Mouse (Mus musculus) hindbrain, embryonic 15.5 days (tissue): ENCODE results near the gene St7. TPM values are rescaled to one million over a fixed set of nuclear protein-coding genes. Genes with fewer than 3 reads are reported as not detected.
"Not testable (repeated sequence)": the region's sequence is repeated elsewhere in the genome, so short reads cannot be mapped to it uniquely, and the experiment has no call there.

Experiments used
- ATAC-seq: fragments of 200-750 bp; cut with Nextera tagmentation; 2 replicates; pipeline ENCODE4 v1.8.0; 2017; ENCODE audit warnings: low read depth, moderate number of reproducible peaks, moderate TSS enrichment; ENCODE audit not compliant: low FRiP score
- H3K27ac ChIP-seq: fragments of 300-500 bp; sonication (generic); replicated peaks from 2 replicates; pipeline ENCODE4 v1.5.1; 2015; ENCODE audit warnings: mild to moderate bottlenecking, inconsistent platforms
- H3K27me3 ChIP-seq: fragments of 300-500 bp; sonication (generic); 2 replicates; pipeline ENCODE4 v1.6.1; 2015; ENCODE audit warnings: control low read depth, inconsistent platforms
- H3K36me3 ChIP-seq: fragments of 300-500 bp; sonication (generic); 2 replicates; pipeline ENCODE4 v1.6.1; 2015; ENCODE audit warnings: control low read depth, inconsistent platforms
- H3K4me1 ChIP-seq: fragments of 300-500 bp; sonication (generic); replicated peaks from 2 replicates; pipeline ENCODE4 v1.6.1; 2015; ENCODE audit warnings: control low read depth, inconsistent platforms
- H3K4me2 ChIP-seq: fragments of 300-500 bp; sonication (generic); 2 replicates; pipeline ENCODE4 v1.6.1; 2015; ENCODE audit warnings: moderate library complexity, mild to moderate bottlenecking, inconsistent platforms
- H3K4me3 ChIP-seq: fragments of 300-500 bp; sonication (generic); 2 replicates; pipeline ENCODE4 v1.5.1; 2015; ENCODE audit warnings: mild to moderate bottlenecking, inconsistent platforms
- H3K9ac ChIP-seq: fragments of 300-500 bp; sonication (generic); 2 replicates; pipeline ENCODE4 v1.6.1; 2015; ENCODE audit warnings: inconsistent platforms
- H3K9me3 ChIP-seq: fragments of 300-500 bp; sonication (generic); 2 replicates; pipeline ENCODE4 v1.6.1; 2016; ENCODE audit warnings: control low read depth, inconsistent platforms
- WGBS: fragments of 180-500 bp; shearing (Covaris S2); methylation state at CpG from one replicate; pipeline ENCODE4 v1.1.7; 2015; 5-methylcytosine and 5-hydroxymethylcytosine counted together
- polyA plus RNA-seq: library from polyadenylated mRNA; unstranded; fragments of >200 nt; fragmentation: Nextera tagmentation; extraction: Ambion mirVana; gene quantifications from 2 replicates; pipeline ENCODE4 v1.2.1, GENCODE M21; 2015

Gene St7
- polyA plus RNA-seq, 1 experiment from 2014 or later, result 54.8 TPM

DNA sequence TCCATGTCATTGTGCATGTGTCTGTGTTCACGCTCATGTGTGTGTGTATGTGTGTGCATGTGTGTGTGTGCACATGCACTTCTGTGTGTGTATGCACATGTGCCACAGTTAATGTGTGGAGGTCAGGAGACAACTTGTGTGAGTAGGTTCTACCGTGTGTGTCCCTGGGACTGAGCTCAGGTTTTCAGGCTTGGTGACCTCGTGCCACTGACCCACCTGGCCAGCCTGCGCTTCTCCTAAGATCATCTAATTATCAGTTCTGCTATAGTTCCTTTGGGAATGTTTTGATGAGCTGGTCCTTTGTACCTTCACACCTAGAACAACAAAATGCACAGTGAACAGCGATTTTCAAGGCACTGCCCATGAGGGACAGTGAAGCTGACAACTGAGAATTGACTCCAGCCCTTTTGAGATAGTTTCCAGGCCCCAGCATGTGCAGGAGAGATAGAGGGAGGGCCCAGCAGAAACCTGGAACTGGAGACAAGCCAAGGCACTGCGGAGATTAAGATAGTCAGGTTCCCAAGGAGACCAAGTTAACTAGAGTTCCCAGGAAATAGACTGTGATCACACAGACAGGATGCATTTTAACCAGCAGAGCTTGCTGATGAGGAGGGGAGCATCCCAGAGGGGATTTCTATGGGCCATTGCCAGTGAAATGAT, 12.3 kb upstream of the St7 start:
- ATAC-seq, result no peak
- Histone ChIP-seq H3K4me1 (no peaks in the 10 kb centered on the region), H3K4me3 (no peak overlapping the region), H3K9me3 (no peaks in the 10 kb centered on the region), H3K4me2 (no peak overlapping the region), H3K36me3 (no peaks in the 10 kb centered on the region), H3K27me3 (no peaks in the 10 kb centered on the region), H3K27ac (no peak overlapping the region), H3K9ac (no peak overlapping the region)
- WGBS, result 85% methylated on average over 6 of the region's 6 CpGs

DNA sequence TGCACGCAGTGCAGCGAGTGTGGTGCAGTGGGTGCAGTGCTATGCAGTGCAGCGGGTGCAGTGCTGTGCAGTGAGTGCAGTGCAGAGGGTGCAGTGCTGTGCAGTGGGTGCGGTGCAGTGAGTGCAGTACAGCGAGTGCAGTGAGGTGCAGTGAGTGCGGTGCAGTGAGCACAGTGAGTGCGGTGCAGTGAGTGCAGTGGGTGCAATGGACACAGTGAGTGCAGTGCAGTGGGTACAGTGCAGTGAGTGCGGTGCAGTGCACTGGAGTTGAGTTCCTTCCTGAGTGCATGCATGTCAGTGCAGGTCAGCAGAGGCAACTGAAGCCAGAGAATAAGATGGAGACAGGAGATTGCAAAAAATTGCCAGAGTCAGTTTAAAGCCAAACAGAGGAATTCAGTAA, 10.9 kb upstream of the St7 start:
- 96% methylated on average over 8 of the region's 8 CpGs for WGBS
- Histone ChIP-seq H3K27me3 (no peaks in the 10 kb centered on the region), H3K4me1 (no peaks in the 10 kb centered on the region), H3K36me3 (no peaks in the 10 kb centered on the region), H3K4me2 (no peak overlapping the region), H3K4me3 (no peak overlapping the region), H3K9ac (no peak overlapping the region), H3K9me3 (no peaks in the 10 kb centered on the region), H3K27ac (no peak overlapping the region)
- ATAC-seq, result no peak

DNA sequence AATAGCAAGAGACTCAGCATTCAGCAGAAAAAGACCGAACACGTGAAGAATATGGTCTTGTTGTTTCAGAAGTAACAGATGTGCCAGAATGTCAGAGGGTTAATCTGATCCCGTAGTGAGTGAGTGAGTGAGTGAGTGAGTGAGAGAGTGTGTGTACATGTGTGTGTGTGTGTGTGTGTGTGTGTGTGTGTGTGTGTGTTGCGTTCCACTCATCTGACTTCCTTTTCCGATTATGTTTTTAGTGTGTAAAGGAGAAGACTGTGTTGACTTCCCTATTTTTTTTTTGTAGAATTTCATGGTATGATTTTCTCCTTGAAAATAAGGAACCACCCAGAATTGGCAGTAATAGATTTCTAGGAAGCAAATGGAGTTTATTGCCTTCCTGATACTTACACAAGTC, 4.1 kb upstream of the St7 start:
- no peaks in the 10 kb centered on the region for H3K27me3 ChIP-seq
- no peak overlapping the region for H3K9ac ChIP-seq
- H3K4me2 ChIP-seq, result no peak overlapping the region
- WGBS, result 81% methylated on average over 5 of the region's 5 CpGs
- peaks cover 3% of the 10 kb centered on the region; the same call in 1 of the 2 replicates for H3K4me1 ChIP-seq
- no peaks in the 10 kb centered on the region for H3K36me3 ChIP-seq
- H3K4me3 ChIP-seq, result no peak overlapping the region
- no peaks in the 10 kb centered on the region for H3K9me3 ChIP-seq
- no peak for ATAC-seq
- no peak overlapping the region for H3K27ac ChIP-seq

DNA sequence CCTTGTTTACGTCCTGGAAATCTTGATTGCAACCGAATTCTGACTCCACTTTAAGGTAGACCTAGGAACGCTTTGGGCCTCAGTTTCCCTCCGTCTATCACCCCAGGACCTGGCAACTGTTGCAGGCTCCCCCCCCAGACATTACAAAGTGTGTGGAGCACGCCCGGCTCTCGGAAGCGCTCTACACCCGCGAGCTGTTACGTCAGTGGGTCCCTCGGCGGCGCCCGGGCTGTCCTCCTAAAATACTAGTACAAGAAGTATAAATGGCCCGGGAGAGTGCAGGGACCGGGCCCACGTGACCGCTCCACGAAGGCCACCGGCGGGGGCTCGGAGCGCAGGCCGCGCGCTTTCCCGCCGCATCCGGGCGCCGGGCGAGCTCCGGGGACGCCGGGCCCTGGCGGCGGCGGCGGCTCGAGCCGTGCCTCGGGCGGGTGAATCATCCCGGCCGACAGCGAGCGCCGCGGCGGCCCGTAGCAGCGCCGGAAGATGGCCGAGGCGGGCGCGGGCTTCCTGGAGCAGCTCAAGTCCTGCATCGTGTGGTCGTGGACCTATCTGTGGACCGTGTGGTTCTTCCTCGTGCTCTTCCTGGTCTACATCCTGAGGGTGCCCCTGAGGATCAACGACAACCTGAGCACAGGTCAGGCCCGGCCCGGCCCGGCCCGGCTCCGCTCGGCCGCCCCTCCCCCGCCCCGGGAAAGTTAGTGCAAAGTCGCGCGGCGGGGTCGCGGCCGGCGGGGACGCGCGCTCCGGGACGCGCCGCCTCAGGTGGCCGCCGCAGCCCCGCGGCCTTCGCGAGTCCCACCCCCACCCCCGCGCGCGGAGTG, 1.2 kb downstream of the St7 start:
- Histone ChIP-seq H3K4me1 (peaks cover 8% of the 10 kb centered on the region; the same call in 1 of the 2 replicates), H3K27me3 (no peaks in the 10 kb centered on the region), H3K9ac (peak overlapping the region; percentile 52), H3K4me2 (peak overlapping the region; percentile 88), H3K27ac (peak overlapping the region; percentile 64), H3K4me3 (peak overlapping the region; percentile 73), H3K9me3 (no peaks in the 10 kb centered on the region), H3K36me3 (no peaks in the 10 kb centered on the region)
- ATAC-seq, result peak; percentile 90
- 1% methylated on average over 77 of the region's 97 CpGs for WGBS

DNA sequence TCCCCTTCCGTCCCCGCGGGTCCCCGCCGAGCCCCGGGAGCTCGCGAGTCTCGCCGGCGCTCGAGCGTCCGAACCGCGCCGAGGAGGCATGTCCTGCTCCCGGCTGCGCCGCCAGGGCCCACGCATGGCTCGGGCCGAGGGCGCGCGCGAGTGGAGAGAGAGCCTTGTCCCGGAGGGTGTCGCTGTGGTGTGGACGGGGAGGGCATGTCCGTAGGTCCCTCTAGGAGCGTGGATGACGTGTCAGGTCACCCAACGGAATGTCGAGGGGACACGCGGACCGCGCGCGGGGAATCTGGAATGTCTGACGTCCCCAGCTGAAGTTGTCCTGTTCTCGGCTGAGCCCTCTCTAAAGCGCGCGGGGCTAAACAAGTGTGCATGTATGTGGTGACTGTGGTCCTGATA, 1.8 kb downstream of the St7 start:
- Histone ChIP-seq H3K4me2 (peak overlapping the region; percentile 88), H3K4me1 (peaks cover 8% of the 10 kb centered on the region; the same call in 1 of the 2 replicates), H3K27me3 (no peaks in the 10 kb centered on the region), H3K27ac (peak overlapping the region; percentile 64), H3K36me3 (no peaks in the 10 kb centered on the region), H3K4me3 (peak overlapping the region; percentile 73), H3K9ac (peak overlapping the region; percentile 52), H3K9me3 (no peaks in the 10 kb centered on the region)
- peak; percentile 88 for ATAC-seq
- 1% methylated on average over 46 of the region's 46 CpGs for whole genome bisulfite sequencing

DNA sequence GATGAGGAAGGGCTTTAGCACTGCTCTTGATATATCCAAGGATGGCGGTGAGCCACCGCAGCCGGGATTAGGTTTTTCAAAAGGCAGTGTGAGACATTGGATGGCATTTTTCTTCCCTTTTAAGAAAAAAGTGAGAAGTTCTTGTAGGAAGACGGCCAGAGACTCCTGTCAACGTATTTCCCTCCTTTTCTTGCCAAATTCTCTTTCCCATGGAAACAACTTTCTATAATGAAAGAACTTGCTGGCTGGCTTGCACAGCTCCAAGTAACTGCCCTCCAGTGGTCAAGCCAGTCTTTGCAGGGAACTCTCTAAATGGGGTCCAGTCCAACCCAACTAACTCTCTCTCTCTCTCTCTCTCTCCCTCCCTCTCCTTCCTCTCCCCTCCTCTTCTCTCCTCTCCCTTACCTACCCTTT, 3.6 kb downstream of the St7 start:
- H3K27ac ChIP-seq, result no peak overlapping the region
- 42% methylated on average over 5 of the region's 5 CpGs for WGBS
- H3K9ac ChIP-seq, result no peak overlapping the region
- no peaks in the 10 kb centered on the region for H3K9me3 ChIP-seq
- H3K4me2 ChIP-seq, result peak overlapping the region; percentile 29
- no peaks in the 10 kb centered on the region for H3K36me3 ChIP-seq
- peaks cover 8% of the 10 kb centered on the region; the same call in 1 of the 2 replicates for H3K4me1 ChIP-seq
- ATAC-seq, result no peak
- H3K27me3 ChIP-seq, result no peaks in the 10 kb centered on the region
- no peak overlapping the region for H3K4me3 ChIP-seq

DNA sequence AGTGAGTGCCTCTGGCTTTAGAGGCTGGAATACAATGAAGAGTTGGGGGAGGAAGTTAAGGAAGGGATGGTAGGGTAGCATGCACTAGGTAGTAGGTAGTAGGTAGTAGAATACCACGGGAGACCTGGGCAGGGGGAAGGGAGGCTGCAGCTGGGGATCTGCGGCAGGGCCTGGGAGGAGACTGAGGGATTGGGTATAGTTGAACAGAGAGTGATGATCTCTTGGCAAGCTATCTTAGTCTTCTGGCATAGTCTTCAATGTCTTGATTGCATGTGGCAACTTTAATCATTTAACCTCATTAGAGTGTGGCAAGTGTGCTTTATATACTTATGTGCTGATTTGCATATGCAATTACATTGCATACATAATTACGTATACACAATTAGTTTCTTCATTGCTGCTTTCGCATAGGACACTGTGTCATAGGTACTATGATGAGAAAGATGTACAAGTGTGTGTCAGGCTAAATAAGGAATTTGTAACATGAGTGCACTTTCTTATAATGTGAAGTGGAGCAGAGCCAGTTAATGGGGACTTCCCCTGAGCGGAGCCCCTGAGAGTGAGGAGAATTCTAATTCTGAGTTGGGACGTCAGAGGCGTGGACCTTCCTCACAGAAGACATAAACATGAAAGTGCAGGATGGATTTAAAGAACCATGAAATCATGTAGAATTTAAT, 8.3 kb downstream of the St7 start:
- Histone ChIP-seq H3K9ac (no peak overlapping the region), H3K36me3 (no peaks in the 10 kb centered on the region), H3K9me3 (no peaks in the 10 kb centered on the region), H3K27me3 (no peaks in the 10 kb centered on the region), H3K4me3 (no peak overlapping the region), H3K4me2 (no peak overlapping the region), H3K27ac (no peak overlapping the region), H3K4me1 (no peaks in the 10 kb centered on the region)
- 37% methylated on average over 7 of the region's 7 CpGs for WGBS
- 0 out of 2 replicates have a peak, but pooled peaks have one; percentile 38 for ATAC-seq

DNA sequence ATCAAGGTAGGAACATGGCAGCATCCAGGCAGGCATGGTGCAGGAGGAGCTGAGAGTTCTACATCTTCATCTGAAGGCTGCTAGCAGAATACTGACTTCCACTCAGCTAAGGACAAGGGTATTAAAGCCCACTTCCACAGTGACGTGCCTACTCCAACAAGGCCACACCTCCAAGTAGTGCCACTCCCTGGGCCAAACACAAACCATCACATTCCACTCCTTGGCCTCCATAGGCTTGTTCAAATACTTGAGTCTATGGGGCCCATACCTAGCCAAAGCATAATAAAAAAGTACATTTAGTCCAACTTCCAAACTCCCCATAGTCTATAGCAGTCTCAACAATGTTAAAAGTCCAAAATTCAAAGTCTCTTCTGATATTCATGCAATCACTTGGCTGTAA, 11.3 kb downstream of the St7 start:
- H3K4me1 ChIP-seq, H3K36me3 ChIP-seq, H3K4me2 ChIP-seq, H3K9me3 ChIP-seq, H3K27ac ChIP-seq, H3K27me3 ChIP-seq, H3K9ac ChIP-seq, H3K4me3 ChIP-seq, ATAC-seq: not testable (repeated sequence)
- WGBS, result 90% methylated on average over 1 of the region's 1 CpGs

DNA sequence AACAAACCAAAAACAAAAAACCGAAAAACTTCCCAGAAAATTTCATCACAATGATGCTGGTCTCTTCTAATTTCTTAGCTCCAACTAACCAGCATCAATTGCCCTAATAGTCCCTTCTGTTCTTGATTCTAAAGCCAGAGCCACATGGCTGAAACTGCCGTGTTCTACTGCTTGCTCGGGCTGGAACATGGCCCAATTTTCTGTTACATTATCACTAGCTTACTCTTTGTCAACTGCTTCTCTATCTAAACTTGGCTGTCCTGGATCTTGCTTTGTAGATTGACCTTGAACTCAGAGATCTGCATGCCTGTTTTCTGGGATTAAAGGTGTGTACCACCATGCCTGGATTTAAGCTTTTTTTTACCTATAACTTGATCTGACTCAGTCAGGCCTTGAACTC, 13.2 kb downstream of the St7 start:
- no peaks in the 10 kb centered on the region for H3K9me3 ChIP-seq
- no peaks in the 10 kb centered on the region for H3K4me1 ChIP-seq
- no peaks in the 10 kb centered on the region for H3K36me3 ChIP-seq
- no peak overlapping the region for H3K9ac ChIP-seq
- no peak overlapping the region for H3K4me3 ChIP-seq
- H3K27me3 ChIP-seq, result no peaks in the 10 kb centered on the region
- 93% methylated on average over 3 of the region's 3 CpGs for WGBS
- H3K4me2 ChIP-seq, result no peak overlapping the region
- no peak for ATAC-seq
- no peak overlapping the region for H3K27ac ChIP-seq

DNA sequence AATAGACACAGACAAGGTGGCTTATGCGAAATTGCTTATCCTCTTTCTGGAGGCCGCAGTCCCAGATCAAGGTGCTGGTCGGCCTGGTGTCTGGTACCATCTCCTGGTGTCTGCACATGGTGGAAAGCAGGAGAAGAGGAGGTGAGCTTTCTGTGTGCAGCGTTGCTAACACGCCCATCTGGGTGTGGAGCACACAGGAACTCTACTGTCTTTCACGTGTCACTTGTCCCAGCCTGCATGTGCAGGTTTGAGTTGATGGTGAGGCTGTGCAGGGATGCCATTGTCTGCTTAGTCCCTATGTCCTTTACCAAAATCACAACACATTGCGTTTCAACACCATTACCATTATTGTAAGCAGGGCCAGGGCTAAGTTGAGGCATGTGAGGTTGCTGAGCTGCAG, 26.2 kb downstream of the St7 start:
- Histone ChIP-seq H3K9ac (no peak overlapping the region), H3K36me3 (no peaks in the 10 kb centered on the region), H3K27ac (no peak overlapping the region), H3K9me3 (no peaks in the 10 kb centered on the region), H3K27me3 (no peaks in the 10 kb centered on the region), H3K4me2 (no peak overlapping the region), H3K4me1 (no peaks in the 10 kb centered on the region), H3K4me3 (no peak overlapping the region)
- ATAC-seq, result no peak
- WGBS, result 95% methylated on average over 7 of the region's 7 CpGs

DNA sequence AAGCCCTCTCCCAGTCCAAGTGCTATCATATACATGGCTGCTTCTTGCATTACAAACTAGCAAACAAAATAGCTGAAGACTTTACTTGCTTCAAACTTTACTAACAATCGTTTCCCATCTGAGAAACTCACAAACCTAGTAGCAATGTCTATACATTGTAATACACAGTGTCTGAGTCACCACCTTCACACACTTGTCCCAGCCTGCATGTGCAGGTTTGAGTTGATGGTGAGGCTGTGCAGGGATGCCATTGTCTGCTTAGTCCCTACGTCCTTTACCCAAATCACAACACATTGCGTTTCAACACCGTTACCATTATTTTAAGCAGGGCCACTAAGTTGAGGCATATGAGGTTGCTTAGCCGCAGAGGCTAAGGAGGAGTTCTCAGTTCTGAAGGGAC, 26.7 kb downstream of the St7 start:
- no peak for ATAC-seq
- H3K36me3 ChIP-seq, result no peaks in the 10 kb centered on the region
- no peaks in the 10 kb centered on the region for H3K4me1 ChIP-seq
- no peak overlapping the region for H3K9ac ChIP-seq
- no peak overlapping the region for H3K4me2 ChIP-seq
- no peaks in the 10 kb centered on the region for H3K9me3 ChIP-seq
- no peak overlapping the region for H3K27ac ChIP-seq
- WGBS, result 96% methylated on average over 5 of the region's 5 CpGs
- no peak overlapping the region for H3K4me3 ChIP-seq
- no peaks in the 10 kb centered on the region for H3K27me3 ChIP-seq

DNA sequence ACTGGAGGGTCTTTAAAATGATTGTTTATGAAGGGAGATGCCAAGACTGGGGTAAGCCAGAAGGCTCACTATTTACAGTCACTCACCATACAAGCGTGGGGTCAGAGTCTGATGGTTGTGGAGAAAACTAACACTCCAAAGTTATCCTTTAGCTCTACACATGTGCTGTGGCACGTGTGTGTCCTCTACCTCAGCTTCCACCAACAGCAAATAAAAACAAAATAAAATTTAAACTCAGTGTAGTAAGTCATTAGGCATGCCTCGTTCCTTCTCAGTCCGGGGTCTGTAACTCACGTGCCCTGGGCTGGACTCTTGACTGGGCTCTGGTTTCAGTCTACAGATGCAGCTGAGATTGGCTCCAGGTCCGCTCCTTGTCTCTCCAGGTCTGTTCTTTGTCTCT, 27.3 kb downstream of the St7 start:
- no peaks in the 10 kb centered on the region for H3K9me3 ChIP-seq
- no peak overlapping the region for H3K27ac ChIP-seq
- no peak overlapping the region for H3K4me3 ChIP-seq
- 90% methylated on average over 6 of the region's 6 CpGs for WGBS
- H3K4me1 ChIP-seq, result no peaks in the 10 kb centered on the region
- ATAC-seq, result no peak
- no peaks in the 10 kb centered on the region for H3K27me3 ChIP-seq
- H3K36me3 ChIP-seq, result no peaks in the 10 kb centered on the region
- H3K9ac ChIP-seq, result no peak overlapping the region
- H3K4me2 ChIP-seq, result no peak overlapping the region
